Mouse (Mus musculus) urinary bladder, postnatal 0 days (tissue): ENCODE data around the gene L3mbtl2. TPM values are rescaled to one million over a fixed set of nuclear protein-coding genes. Genes with fewer than 3 reads are reported as not detected.

Experiments used
- polyA plus RNA-seq: library from polyadenylated mRNA; unstranded; fragments of >200 nt; fragmentation: Nextera tagmentation; extraction: Ambion mirVana; gene quantifications from 2 replicates; pipeline ENCODE4 v1.2.1, GENCODE M21; 2015

L3mbtl2 gene
- 11.4 and 14.0 TPM in 2 replicates for polyA plus RNA-seq

GRCm38 (mm10) chr15:81663697-81664561 lies at the start of gene L3mbtl2:
Gene L3mbtl2 (plus strand): TSS chr15:81663889.

GRCm38 (mm10) chr15:81697175-81697574 lies 33.5 kb downstream of the L3mbtl2 start, which contains the start of gene Chadl:
Gene Chadl (minus strand): TSS chr15:81697287.

Other genes with a start within 250 kb of the L3mbtl2 start
- gene Rbx1, start 197.6 kb upstream of the L3mbtl2 start, polyA plus RNA-seq, result 392 and 405 TPM in 2 replicates
- gene Ep300, start 78.5 kb upstream of the L3mbtl2 start, polyA plus RNA-seq, result 8.7 and 10.8 TPM in 2 replicates
- gene Chadl, start 33.4 kb downstream of the L3mbtl2 start, polyA plus RNA-seq, result 1.4 and 1.6 TPM in 2 replicates
- gene Zc3h7b, start 81.2 kb downstream of the L3mbtl2 start, polyA plus RNA-seq, result 10.9 and 13.8 TPM in 2 replicates
- 27.8 and 34.2 TPM in 2 replicates for gene Rangap1, start 81.6 kb downstream of the L3mbtl2 start, polyA plus RNA-seq
- 15.8 and 17.3 TPM in 2 replicates for gene Tef, start 138.5 kb downstream of the L3mbtl2 start, polyA plus RNA-seq
- gene Tob2, start 194.9 kb downstream of the L3mbtl2 start, polyA plus RNA-seq, result 14.3 and 16.8 TPM in 2 replicates
- 63.1 and 72.5 TPM in 2 replicates for gene Phf5a, start 208.0 kb downstream of the L3mbtl2 start, polyA plus RNA-seq
- gene Aco2, start 208.4 kb downstream of the L3mbtl2 start, polyA plus RNA-seq, result 122 and 139 TPM in 2 replicates